Mouse (Mus musculus): ENCODE data around the gene Olfr705.
"Not testable (repeated sequence)": the region's sequence is repeated elsewhere in the genome, so short reads cannot be mapped to it uniquely, and the experiment has no call there.

Gene Olfr705

DNA sequence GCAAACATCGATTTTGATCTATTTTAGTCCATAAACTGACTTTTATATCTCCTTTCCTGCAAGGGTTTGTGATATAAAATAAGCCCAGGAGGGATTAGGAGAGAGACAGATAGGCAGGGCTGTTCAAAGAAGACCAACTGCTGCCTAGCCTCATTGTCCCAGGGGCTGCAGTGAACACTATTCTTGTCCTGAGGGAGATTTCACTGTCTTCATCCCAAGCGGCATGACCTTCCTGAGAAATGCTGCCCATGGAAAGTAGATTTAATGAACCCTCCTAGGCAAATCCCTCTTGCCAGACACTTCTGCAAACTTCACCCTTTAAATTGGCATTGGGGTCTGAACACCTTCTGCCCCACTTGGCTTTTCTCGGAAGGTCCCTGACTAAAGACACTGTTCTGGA, at the start of gene Olfr705:
Gene Olfr705 (minus strand): TSS at position 101 of the 400 bp plus-strand sequence.
- no peak for DNase-seq (ENCODE audit: low spot score)

DNA sequence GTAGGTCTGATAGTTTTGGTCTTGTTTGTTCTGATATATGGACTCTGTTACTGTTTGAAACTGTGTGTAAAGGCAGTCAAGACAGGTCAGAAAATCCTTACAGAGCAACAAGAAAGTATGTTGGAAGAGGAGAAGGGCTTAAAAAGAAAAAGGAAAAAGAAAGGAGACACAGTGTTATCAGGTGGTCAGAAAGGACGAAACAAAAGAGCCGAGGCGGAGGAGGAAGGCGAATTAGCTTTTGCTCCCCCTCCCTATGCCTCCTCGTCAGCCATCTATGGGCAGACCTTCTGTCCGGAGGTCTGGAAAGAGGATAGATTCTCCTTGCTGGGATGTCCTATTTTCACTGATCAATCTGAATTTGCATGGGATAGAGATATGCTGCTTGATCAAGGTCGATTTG, 44.3 kb upstream of the Olfr705 start:
- DNase-seq (ENCODE audit: low spot score) = not testable (repeated sequence)

DNA sequence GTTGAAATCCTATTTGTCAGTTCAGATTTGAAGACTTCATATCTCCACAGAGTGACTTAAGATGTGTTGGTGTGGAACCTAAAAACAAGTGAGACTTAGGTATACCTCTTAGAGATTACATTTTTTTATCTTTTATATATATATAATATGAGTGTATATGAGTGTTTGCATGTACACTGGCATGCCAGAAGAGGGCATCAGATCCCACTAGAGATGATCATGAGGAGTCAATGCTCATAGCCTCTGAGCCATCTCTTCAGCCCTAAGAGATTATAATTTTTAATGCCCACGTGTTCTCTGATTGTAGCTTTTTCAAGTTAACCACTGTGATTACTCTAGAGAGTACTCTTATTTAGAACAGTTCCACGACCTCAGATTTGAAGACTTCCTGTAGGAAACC, 31.0 kb upstream of the Olfr705 start, which contains the start of gene Olfr1532-ps1:
Gene Olfr1532-ps1 (plus strand): TSS at position 326 of the 400 bp plus-strand sequence.
- DNase-seq (ENCODE audit: low spot score) = no peak

DNA sequence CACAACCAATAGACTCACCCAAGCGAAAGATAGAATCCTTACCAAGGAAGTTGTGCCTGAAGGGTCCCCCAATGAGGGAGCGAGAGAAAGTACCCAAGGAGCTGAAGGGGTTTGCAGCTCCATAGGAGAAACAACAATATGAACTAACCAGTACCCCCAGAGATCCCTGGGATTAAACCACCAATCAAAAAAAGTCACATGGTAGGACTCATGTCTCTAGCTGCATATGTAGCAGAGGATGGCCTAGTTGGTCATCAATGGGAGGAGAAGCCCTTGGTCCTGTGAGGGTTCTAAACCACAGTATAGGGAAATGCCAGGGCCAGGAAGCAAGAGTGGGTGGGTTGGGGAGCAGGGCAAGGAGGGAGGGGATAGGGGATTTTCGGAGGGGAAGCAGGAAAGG, 24.4 kb upstream of the Olfr705 start, which contains the start of gene Olfr707:
Gene Olfr707 (minus strand): TSS at position 101 of the 400 bp plus-strand sequence.
- DNase-seq (ENCODE audit: low spot score) = not testable (repeated sequence)

DNA sequence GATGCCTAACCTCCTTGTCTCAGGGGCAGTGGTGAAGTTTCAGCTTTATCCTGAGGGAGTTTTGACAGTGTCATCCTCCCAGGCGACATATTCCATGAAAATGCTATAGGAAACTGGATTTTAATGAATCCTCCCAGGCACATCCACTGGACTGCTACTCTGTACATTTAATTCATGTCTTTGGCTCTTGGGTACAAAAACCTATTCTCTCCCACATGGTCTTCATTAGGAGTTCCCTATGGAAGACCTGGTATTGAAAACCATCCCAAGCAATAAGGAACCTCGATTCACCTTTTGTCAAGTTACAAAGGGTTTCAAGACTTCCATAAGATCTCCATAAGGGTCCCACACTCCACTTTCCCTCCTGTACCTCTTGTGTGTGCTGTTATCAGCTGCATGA, 11.4 kb upstream of the Olfr705 start, which contains the start of gene Olfr706:
Gene Olfr706 (minus strand): TSS at position 101 of the 400 bp plus-strand sequence.
- DNase-seq (ENCODE audit: low spot score) = no peak

DNA sequence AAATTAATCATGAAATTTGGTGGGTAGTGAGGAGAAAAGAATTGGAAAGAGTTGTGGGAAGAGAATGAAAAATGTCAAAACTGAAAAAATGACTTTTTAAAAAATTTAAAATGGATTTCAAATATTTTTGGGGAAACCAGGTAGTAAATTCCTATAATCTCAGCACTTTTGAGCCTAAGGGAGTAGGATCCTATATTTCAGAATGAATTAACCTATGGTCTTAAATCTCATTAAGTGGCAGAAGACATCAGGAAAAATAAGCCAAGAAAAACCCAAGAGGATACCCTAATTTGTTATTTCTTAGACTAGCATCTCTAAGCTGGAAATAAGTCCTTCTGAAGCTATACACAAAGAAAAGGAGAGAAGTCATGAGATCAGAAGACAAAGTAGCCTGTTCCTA, 13.8 kb downstream of the Olfr705 start, which contains the start of gene Olfr704:
Gene Olfr704 (plus strand): TSS at position 301 of the 400 bp plus-strand sequence.
- no peak for DNase-seq (ENCODE audit: low spot score)

DNA sequence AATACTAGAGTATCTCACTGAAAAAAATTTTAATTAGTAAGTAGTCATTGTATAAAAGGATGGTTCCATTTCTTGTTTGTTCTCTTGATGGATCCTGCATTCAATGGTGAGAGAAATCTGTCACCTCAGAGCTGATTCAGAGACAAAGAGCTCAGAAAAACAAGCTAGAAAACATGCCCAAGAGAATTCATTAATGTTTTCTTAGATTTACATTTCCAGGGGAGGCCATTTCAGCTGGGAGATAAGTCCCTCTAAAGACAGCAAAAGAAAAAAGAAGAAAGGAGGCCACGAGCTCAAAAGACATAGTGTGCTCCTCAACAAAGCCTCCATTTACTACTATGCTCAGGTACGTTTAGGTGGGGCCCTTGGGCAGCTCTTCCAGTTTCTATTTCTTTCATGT, 33.6 kb downstream of the Olfr705 start, which contains the start of gene Olfr703:
Gene Olfr703 (plus strand): TSS at position 301 of the 400 bp plus-strand sequence.
- DNase-seq (ENCODE audit: low spot score) = no peak

DNA sequence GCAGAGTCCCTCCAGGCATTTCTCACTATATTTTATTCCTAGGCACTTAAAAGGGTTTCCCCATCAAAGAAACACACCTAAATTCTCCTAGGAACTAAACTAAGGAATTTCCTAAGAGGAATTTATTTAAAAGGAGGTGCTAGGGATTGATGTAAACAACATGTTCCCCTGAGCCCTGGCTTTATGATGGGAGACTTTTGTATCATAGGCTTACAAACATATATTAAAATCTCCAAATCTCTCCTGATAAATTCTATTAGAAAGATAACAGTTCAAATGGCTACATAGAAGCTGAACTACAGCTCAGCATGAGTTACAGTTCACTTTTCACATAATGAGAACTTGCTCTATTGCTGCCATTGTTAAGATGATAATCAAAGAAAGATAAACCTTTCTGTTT, 42.9 kb downstream of the Olfr705 start, which contains the start of gene Olfr702:
Gene Olfr702 (minus strand): TSS at position 101 of the 400 bp plus-strand sequence.
- DNase-seq (ENCODE audit: low spot score) = no peak

All from urinary bladder, postnatal 25 days (tissue).